Mouse (Mus musculus) limb, embryonic 12.5 days (tissue): ENCODE data around the gene Hrct1. TPM values are rescaled to one million over a fixed set of nuclear protein-coding genes. Genes with fewer than 3 reads are reported as not detected.
A peak's percentile ranks its signal among the peaks of the same experiment; 100 is the strongest.

ENCODE experiments used
- ATAC-seq: fragments of 200-750 bp; cut with Nextera tagmentation; 2 replicates; pipeline ENCODE4 v1.8.0; 2017; ENCODE audit warnings: low read depth, moderate TSS enrichment; ENCODE audit not compliant: insufficient number of reproducible peaks, insufficient read depth, low FRiP score, low TSS enrichment
- H3K27ac ChIP-seq: fragments of 300-500 bp; sonication (generic); 2 replicates; pipeline ENCODE4 v1.5.1; 2016; ENCODE audit warnings: mild to moderate bottlenecking, moderate library complexity
- H3K27me3 ChIP-seq: fragments of 300-500 bp; sonication (generic); 2 replicates; pipeline ENCODE4 v1.6.1; 2016; ENCODE audit warnings: mild to moderate bottlenecking, moderate library complexity
- H3K36me3 ChIP-seq: fragments of 300-500 bp; sonication (generic); 2 replicates; pipeline ENCODE4 v1.6.1; 2016; ENCODE audit warnings: mild to moderate bottlenecking, moderate library complexity
- H3K4me1 ChIP-seq: fragments of 300-500 bp; sonication (generic); replicated peaks from 2 replicates; pipeline ENCODE4 v1.6.1; 2016
- H3K4me2 ChIP-seq: fragments of 300-500 bp; sonication (generic); 2 replicates; pipeline ENCODE4 v1.6.1; 2016; ENCODE audit warnings: mild to moderate bottlenecking, moderate library complexity
- H3K4me3 ChIP-seq: fragments of 300-500 bp; sonication (generic); replicated peaks from 2 replicates; pipeline ENCODE4 v1.5.1; 2016; ENCODE audit warnings: mild to moderate bottlenecking
- H3K9ac ChIP-seq: fragments of 300-500 bp; sonication (generic); replicated peaks from 2 replicates; pipeline ENCODE4 v1.6.1; 2016; ENCODE audit warnings: mild to moderate bottlenecking, moderate library complexity
- H3K9me3 ChIP-seq: fragments of 300-500 bp; sonication (generic); 2 replicates; pipeline ENCODE4 v1.6.1; 2016; ENCODE audit warnings: mild to moderate bottlenecking, moderate library complexity
- WGBS: fragments of 180-500 bp; shearing (Covaris S2); methylation state at CpG from one replicate; pipeline ENCODE4 v1.1.7; 2016; 5-methylcytosine and 5-hydroxymethylcytosine counted together
- polyA plus RNA-seq: library from polyadenylated mRNA; unstranded; fragments of >200 nt; fragmentation: Nextera tagmentation; extraction: Ambion mirVana; gene quantifications from 2 replicates; pipeline ENCODE4 v1.2.1, GENCODE M21; 2016

Gene Hrct1
- polyA plus RNA-seq, 1 experiment from 2014 or later, result 0.38 TPM

DNA sequence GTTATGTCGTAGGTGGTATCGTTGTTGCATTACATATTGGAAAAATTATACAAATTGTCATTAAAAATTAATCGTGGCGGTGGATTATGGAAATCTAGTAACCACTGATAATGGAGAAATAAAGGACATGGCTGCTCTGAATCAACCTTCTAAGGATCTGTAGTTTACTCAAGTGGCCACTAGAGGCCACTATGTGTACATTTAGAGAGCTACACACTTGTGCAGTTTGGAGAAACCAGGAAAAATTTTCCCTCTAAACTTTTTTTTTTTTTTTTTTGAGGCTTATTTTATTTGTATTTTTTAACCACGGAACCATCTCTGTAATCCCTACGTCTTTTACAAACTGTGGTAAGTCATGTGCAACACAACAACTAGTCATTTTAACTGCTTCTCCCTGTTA, 18.2 kb downstream of the Hrct1 start:
- ATAC-seq, result no peak
- Histone ChIP-seq H3K4me3 (no peak overlapping the region), H3K27me3 (no peaks in the 10 kb centered on the region), H3K4me2 (no peak overlapping the region), H3K27ac (no peak overlapping the region), H3K9ac (no peak overlapping the region), H3K9me3 (peaks cover 5% of the 10 kb centered on the region; the same call in 1 of the 2 replicates), H3K4me1 (peaks cover 6% of the 10 kb centered on the region; the same call in 1 of the 2 replicates), H3K36me3 (no peaks in the 10 kb centered on the region)
- 14% methylated on average over 6 of the region's 6 CpGs for WGBS

DNA sequence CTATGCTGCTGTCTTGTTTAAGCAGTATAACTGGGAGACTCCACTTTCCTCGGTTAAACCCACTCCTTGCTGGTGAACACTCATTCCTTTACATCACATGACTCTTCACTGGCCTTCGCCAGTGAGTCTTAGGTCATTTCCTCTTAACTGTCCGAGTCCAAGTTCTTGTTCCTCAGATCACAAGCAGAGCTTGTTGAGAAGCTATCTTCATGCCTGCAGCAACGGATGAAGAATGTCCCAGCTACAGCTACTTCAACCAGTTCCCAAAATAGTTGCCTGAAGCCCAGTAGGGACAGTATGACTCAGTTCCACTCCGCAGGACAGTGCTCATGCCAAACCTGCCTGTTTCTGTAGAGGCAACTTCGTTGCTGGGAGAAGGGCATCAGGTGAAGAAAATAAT, 30.2 kb downstream of the Hrct1 start:
- no peaks in the 10 kb centered on the region; the same call in 1 of the 2 replicates for H3K27me3 ChIP-seq
- H3K36me3 ChIP-seq, result no peaks in the 10 kb centered on the region
- H3K4me1 ChIP-seq, result peaks cover 22% of the 10 kb centered on the region
- 81% methylated on average over 6 of the region's 6 CpGs for WGBS
- no peaks in the 10 kb centered on the region for H3K9me3 ChIP-seq
- H3K9ac ChIP-seq, result no peak overlapping the region
- ATAC-seq, result no peak
- H3K4me3 ChIP-seq, result no peak overlapping the region
- no peak overlapping the region for H3K27ac ChIP-seq
- H3K4me2 ChIP-seq, result no peak overlapping the region

DNA sequence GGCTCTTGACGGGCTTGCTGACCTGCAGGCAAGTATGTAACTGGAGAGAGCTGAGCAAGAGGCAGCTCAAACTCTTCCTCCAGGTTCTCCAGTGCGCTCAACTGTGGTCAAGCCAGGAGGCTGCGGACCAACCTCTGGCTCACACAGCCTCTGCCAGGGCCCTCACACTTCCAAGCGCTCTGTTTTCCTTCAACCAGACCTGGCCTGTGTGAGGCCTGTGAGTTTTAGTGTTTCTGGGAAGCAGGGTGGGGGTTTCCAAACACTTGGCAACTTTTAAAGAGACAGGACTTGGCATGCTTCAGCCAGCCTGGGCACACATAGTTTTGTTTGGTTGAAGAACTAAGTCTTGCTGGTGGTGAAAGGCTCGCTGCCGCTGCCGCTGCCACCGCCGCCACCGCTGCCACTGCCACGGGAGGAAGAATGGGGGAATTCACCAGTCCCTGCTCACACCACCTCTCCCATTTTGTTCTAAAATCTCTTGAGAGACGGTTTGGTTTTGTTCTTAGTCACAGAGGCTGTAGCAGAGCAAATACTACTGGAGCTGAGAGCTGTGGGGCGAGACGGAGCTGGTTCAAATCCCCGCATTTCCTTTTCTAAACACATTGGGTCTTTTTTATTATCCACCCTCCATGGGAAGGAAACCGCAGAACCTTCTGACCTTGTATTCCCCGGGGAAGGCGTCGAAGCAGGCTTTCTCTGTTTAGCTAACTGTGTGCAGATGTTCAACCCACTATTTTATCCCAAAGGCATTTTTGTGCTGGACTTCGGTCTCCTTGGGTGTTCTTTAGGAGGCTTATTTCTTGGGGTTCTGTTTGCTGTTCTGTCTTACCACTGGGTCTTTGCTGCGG, 32.8 kb downstream of the Hrct1 start:
- Histone ChIP-seq H3K9ac (no peak overlapping the region), H3K9me3 (0 out of 2 replicates have a peak, but pooled peaks cover 5% of the 10 kb centered on the region), H3K4me2 (no peak overlapping the region), H3K36me3 (no peaks in the 10 kb centered on the region), H3K4me3 (no peak overlapping the region), H3K27me3 (no peaks in the 10 kb centered on the region; the same call in 1 of the 2 replicates), H3K27ac (peak overlapping the region; percentile 84), H3K4me1 (peaks cover 22% of the 10 kb centered on the region)
- ATAC-seq, result no peak
- 60% methylated on average over 21 of the region's 21 CpGs for WGBS

DNA sequence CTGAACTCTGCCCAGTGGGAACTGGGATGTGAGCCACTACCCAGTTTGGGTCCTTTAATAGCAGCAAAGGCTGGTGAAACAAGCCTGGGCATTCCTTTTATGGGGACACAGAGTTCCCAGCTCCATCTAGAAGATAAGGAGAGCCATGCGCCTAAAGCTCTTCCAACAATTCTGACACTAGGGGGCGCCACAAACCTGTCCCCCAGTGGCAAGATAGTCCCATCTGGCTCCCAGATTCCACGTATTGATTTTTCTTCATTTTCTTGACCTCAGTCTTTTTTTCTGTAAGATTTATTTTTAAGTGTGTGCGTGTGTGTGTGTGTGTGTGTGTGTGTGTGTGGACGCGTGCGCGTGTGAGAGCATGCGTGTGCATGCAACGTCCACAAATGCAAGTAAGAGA, 33.5 kb downstream of the Hrct1 start:
- Histone ChIP-seq H3K36me3 (no peaks in the 10 kb centered on the region), H3K4me3 (no peak overlapping the region), H3K9me3 (0 out of 2 replicates have a peak, but pooled peaks cover 5% of the 10 kb centered on the region), H3K4me2 (no peak overlapping the region), H3K27ac (peak overlapping the region; percentile 84), H3K27me3 (no peaks in the 10 kb centered on the region; the same call in 1 of the 2 replicates), H3K4me1 (peaks cover 22% of the 10 kb centered on the region), H3K9ac (no peak overlapping the region)
- 73% methylated on average over 10 of the region's 10 CpGs for WGBS
- no peak for ATAC-seq

DNA sequence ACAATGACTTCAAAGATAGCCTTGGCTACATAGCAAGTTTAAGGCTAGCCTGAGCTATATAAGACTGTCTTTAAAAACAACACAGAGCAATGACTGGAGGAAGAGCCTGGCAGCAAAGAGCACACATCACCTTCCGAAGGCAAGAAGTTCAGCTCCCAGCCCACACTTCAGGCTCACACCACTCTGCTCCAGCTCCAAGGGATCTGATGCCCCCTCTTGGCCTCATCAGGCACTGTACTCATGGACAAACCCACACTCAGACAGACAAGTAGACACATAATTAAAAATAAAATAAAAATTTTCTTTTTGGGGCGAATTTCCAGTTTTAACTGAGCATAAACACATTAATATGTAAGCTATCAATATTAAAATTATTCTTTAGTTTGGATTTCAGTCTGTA, 34.3 kb downstream of the Hrct1 start:
- Histone ChIP-seq H3K27ac (no peak overlapping the region), H3K9ac (no peak overlapping the region), H3K4me1 (peaks cover 22% of the 10 kb centered on the region), H3K4me2 (no peak overlapping the region), H3K27me3 (no peaks in the 10 kb centered on the region; the same call in 1 of the 2 replicates), H3K9me3 (0 out of 2 replicates have a peak, but pooled peaks cover 5% of the 10 kb centered on the region), H3K4me3 (no peak overlapping the region), H3K36me3 (no peaks in the 10 kb centered on the region)
- no peak for ATAC-seq
- 84% methylated on average over 2 of the region's 2 CpGs for WGBS

DNA sequence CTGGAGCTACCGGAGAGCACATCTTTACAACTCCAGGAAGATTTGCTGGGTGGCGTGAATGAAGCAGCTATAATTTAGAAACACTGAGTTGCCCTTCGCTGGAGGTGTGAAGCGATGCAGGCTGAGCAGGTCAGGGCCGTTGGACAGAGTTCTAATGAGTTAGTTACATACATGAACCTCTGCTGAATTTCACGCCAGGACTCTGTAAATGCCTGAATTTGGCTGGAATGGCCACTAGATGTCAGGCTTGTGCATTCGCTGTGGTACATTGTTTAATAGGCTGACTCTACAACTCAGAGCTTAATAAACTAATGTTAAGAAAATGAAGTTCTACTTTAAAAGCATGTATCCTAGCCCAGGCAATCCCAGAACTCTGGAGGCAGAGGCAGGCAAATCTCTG, 36.4 kb downstream of the Hrct1 start:
- Histone ChIP-seq H3K9me3 (0 out of 2 replicates have a peak, but pooled peaks cover 5% of the 10 kb centered on the region), H3K4me1 (peaks cover 21% of the 10 kb centered on the region), H3K9ac (no peak overlapping the region), H3K4me3 (no peak overlapping the region), H3K27ac (no peak overlapping the region), H3K36me3 (no peaks in the 10 kb centered on the region), H3K4me2 (no peak overlapping the region), H3K27me3 (no peaks in the 10 kb centered on the region; the same call in 1 of the 2 replicates)
- WGBS, result 18% methylated on average over 7 of the region's 7 CpGs
- ATAC-seq, result no peak

DNA sequence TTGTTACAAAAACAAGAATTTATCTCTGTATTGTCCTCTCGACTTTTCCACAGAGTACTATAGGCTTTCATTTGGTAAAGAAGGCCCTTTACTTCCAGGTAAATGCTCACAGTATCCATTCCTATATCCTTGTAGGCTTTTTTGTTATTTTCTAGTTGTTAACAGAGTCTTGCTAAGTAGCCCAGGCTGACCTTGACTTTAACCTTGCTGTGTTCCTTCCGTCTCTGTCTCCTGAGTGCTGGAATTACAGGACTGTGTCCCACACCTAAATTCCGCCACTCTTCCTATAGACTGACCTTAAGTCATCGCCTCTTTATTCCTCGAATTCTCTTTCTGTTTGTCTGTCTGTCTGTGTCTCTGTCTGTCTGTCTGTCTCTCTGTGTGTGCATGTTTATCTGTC, 41.4 kb downstream of the Hrct1 start:
- Histone ChIP-seq H3K27ac (no peak overlapping the region), H3K4me3 (no peak overlapping the region), H3K9ac (no peak overlapping the region), H3K36me3 (no peaks in the 10 kb centered on the region), H3K9me3 (0 out of 2 replicates have a peak, but pooled peaks cover 5% of the 10 kb centered on the region), H3K4me1 (no peaks in the 10 kb centered on the region), H3K27me3 (no peaks in the 10 kb centered on the region), H3K4me2 (no peak overlapping the region)
- no peak for ATAC-seq
- WGBS, result 82% methylated on average over 5 of the region's 5 CpGs

DNA sequence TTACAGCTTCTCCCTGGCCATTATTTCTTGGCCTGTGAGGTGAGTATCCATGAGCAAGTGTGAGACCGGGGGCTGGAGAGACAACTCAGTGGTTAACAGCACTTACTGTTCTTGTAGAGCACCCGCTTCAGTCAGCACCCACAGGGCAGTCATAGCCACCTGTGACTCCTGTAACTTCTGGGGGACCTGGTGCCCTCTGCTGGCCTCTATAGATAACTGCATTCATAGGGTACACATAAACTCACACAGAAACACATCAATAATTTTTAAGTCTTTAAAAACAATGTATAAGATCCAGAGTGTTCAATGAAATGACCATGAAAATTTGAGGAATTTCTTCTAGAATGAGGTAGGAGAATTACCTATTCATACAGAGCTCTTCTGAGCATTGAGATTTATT, 42.4 kb downstream of the Hrct1 start:
- no peaks in the 10 kb centered on the region for H3K36me3 ChIP-seq
- 96% methylated on average over 2 of the region's 2 CpGs for WGBS
- H3K4me3 ChIP-seq, result no peak overlapping the region
- ATAC-seq, result no peak
- H3K4me1 ChIP-seq, result no peaks in the 10 kb centered on the region
- H3K27me3 ChIP-seq, result no peaks in the 10 kb centered on the region
- H3K9me3 ChIP-seq, result 0 out of 2 replicates have a peak, but pooled peaks cover 4% of the 10 kb centered on the region
- H3K27ac ChIP-seq, result no peak overlapping the region
- no peak overlapping the region for H3K9ac ChIP-seq
- no peak overlapping the region for H3K4me2 ChIP-seq

DNA sequence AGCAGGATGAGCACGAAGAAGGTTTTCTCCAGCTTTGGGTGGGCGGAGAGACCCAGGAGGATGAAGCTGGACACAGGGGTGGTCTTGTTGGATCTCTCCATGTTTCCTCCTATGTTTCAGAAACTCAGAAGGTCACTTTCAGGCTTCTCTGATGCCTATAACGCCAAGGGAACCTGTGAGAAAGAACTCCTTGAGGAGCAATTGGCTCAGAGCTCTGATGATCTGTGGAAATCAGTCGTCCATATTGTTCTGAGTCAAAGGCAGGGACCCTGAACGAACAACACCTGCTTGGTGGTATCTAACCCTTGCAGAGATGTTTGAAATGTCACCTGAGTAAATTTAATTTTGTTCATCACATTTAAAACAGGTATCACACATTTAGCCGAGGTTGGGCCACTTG, 43.9 kb downstream of the Hrct1 start, which contains the start of gene Olfr159:
TSS of gene Olfr159 (minus strand) at position 101 of the 400 bp plus-strand sequence.
- H3K4me1 ChIP-seq, result no peaks in the 10 kb centered on the region
- H3K9me3 ChIP-seq, result no peaks in the 10 kb centered on the region
- no peaks in the 10 kb centered on the region for H3K27me3 ChIP-seq
- no peak within 1 kb of the TSS for H3K27ac ChIP-seq
- ATAC-seq, result no peak
- H3K36me3 ChIP-seq, result no peaks in the 10 kb centered on the region
- 80% methylated on average over 6 of the region's 6 CpGs for WGBS
- H3K4me3 ChIP-seq, result no peak within 1 kb of the TSS
- no peak within 1 kb of the TSS for H3K9ac ChIP-seq
- no peak within 1 kb of the TSS for H3K4me2 ChIP-seq

DNA sequence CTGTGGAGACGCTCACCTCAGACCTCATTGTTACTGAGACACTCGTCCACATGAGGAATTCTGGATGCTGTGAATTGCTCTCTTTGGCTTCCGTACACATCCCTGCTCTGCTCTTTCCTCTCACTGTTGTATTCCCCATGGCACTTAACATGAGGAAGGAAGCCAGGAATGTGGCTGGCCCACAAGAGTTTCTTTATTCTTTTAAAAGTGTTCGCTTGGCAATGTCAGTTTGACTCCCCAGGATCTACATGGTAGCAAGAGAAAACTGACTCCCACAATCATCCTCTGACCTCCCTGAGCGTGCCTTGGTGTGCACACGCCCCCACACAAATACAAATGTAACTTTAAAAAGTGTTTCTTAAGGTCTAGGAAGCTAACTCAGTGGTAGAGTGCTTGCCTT, 44.6 kb downstream of the Hrct1 start:
- H3K9me3 ChIP-seq, result no peaks in the 10 kb centered on the region

DNA sequence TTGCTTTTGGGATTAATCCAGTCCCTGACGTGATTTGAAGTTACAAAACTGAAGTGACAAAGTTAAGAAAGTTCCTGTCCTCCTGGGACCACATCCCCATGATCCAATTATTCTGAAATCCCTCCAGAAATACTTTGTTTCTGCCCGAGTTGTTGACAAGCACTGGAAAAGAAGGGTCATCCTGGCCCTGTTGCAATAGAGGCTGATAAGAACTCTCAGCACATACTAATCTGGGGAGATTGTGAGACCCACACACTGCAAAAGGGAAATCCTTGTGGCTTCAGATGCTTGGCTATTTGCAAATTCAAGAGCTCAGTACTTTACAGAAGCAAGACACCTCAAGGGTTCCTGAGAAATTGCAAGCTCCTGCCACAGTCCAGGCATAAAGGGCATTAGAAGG, 45.3 kb downstream of the Hrct1 start:
- H3K27me3 ChIP-seq, result no peaks in the 10 kb centered on the region
- no peak overlapping the region for H3K27ac ChIP-seq
- no peaks in the 10 kb centered on the region for H3K36me3 ChIP-seq
- no peak for ATAC-seq
- H3K4me2 ChIP-seq, result no peak overlapping the region
- no peak overlapping the region for H3K9ac ChIP-seq
- H3K9me3 ChIP-seq, result no peaks in the 10 kb centered on the region
- H3K4me3 ChIP-seq, result no peak overlapping the region
- 51% methylated on average over 2 of the region's 2 CpGs for WGBS
- H3K4me1 ChIP-seq, result no peaks in the 10 kb centered on the region

More for the DNA sequence above, 44.6 kb downstream of the Hrct1 start:
- 62% methylated on average over 6 of the region's 6 CpGs for WGBS
- Histone ChIP-seq H3K4me1 (no peaks in the 10 kb centered on the region), H3K4me2 (no peak overlapping the region), H3K27me3 (no peaks in the 10 kb centered on the region), H3K36me3 (no peaks in the 10 kb centered on the region), H3K9ac (no peak overlapping the region), H3K4me3 (no peak overlapping the region), H3K27ac (no peak overlapping the region)
- no peak for ATAC-seq
